Mouse (Mus musculus) T-cell, adult 66 days (primary cell): ENCODE results near the gene Gm49359. TPM values are rescaled to one million over a fixed set of nuclear protein-coding genes. Genes with fewer than 3 reads are reported as not detected.

Source experiments
- total RNA-seq, 2 experiments: library from RNA; stranded (reverse); gene quantifications; 3 replicates in 1 of 2; 4 replicates in 1 of 2; pipeline ENCODE4 v1.2.4; 2023

The Gm49359 gene
- 10 to 100 TPM; 13.8 to 18.8 TPM for total RNA-seq

GRCm38 (mm10) chr13:62466424-62467334 lies at the start of gene Gm49359:
Gm49359 (minus strand) TSS chr13:62466832.

Other genes with a start within 250 kb of the Gm49359 start
- 1 to 10 TPM in 1 of 2 experiments, under 1 TPM in 1; 0.98 to 2.4 TPM for gene Gm3604, start 83.7 kb downstream of the Gm49359 start, total RNA-seq
- not detected for gene Zfp935, start 91.7 kb upstream of the Gm49359 start, total RNA-seq
- 10 to 100 TPM; 24.4 to 27.3 TPM for gene Zfp934, start 104.4 kb upstream of the Gm49359 start, total RNA-seq
- 1 to 10 TPM; 1.6 to 2.2 TPM for gene 6720489N17Rik, start 157.3 kb upstream of the Gm49359 start, total RNA-seq